Mouse (Mus musculus) layer of hippocampus, postnatal 10 days (tissue): Measurements from ENCODE around the gene Muc2. TPM values are rescaled to one million over a fixed set of nuclear protein-coding genes. Genes with fewer than 3 reads are reported as not detected.
"Not testable (repeated sequence)": the region's sequence is repeated elsewhere in the genome, so short reads cannot be mapped to it uniquely, and the experiment has no call there.

Experiments
- DNase-seq, 2 experiments: peaks; one replicate each; pipeline ENCODE4 v3.0.0; 2021; ENCODE audit warnings: low spot score in 2 of 2
- long read RNA-seq: library from polyadenylated mRNA; stranded (forward); transcript quantifications from one replicate; pipeline ENCODE4 v2.0.0, GENCODE M21; 2023
- total RNA-seq, 2 experiments: library from RNA; stranded (reverse); gene quantifications; 2 replicates each; pipeline ENCODE4 v1.2.3; 2021

Muc2 gene
- 1 to 10 TPM in 1 of 2 experiments, under 1 TPM in 1; 0.69 to 1.0 TPM for total RNA-seq
- long read RNA-seq: 0 reads

- no peak for DNase-seq
Observed at GRCm38 (mm10) chr7:141690040-141690439, at the start of gene Muc2. Muc2 (plus strand) TSS chr7:141690340.

- no peak for DNase-seq
Observed at GRCm38 (mm10) chr7:141642375-141642774, 47.8 kb upstream of the Muc2 start.

- DNase-seq: peak in 1 of 2 experiments; percentile 39
Observed at GRCm38 (mm10) chr7:141643160-141643559, 47.0 kb upstream of the Muc2 start.

- peak in 1 of 2 experiments; percentile 35 for DNase-seq
Observed at GRCm38 (mm10) chr7:141647083-141647482, 43.1 kb upstream of the Muc2 start.

GRCm38 (mm10) chr7:141647815-141648214 lies 42.3 kb upstream of the Muc2 start:
- no peak for DNase-seq

- DNase-seq: no peak
Observed at GRCm38 (mm10) chr7:141652191-141652590, 37.9 kb upstream of the Muc2 start.

- DNase-seq: no peak
Observed at GRCm38 (mm10) chr7:141660346-141660745, 29.8 kb upstream of the Muc2 start.

- DNase-seq: no peak
Observed at GRCm38 (mm10) chr7:141661481-141661880, 28.7 kb upstream of the Muc2 start.

GRCm38 (mm10) chr7:141662223-141662622 lies 27.9 kb upstream of the Muc2 start:
- no peak for DNase-seq

GRCm38 (mm10) chr7:141666190-141666589 lies 23.9 kb upstream of the Muc2 start:
- DNase-seq: peak in 1 of 2 experiments; percentile 59

GRCm38 (mm10) chr7:141669097-141669496 lies 21.0 kb upstream of the Muc2 start:
- DNase-seq: not testable (repeated sequence)

GRCm38 (mm10) chr7:141670999-141671398 lies 19.1 kb upstream of the Muc2 start:
- DNase-seq: no peak

- DNase-seq: no peak
Observed at GRCm38 (mm10) chr7:141671626-141672291, 18.4 kb upstream of the Muc2 start.

GRCm38 (mm10) chr7:141678922-141679321 lies 11.2 kb upstream of the Muc2 start:
- DNase-seq: no peak

- DNase-seq: no peak
Observed at GRCm38 (mm10) chr7:141687330-141687729, 2.8 kb upstream of the Muc2 start.

GRCm38 (mm10) chr7:141693591-141694273 lies 3.6 kb downstream of the Muc2 start:
- no peak for DNase-seq

GRCm38 (mm10) chr7:141694274-141694639 lies 4.1 kb downstream of the Muc2 start:
- no peak for DNase-seq

- DNase-seq: no peak
Observed at GRCm38 (mm10) chr7:141696538-141696937, 6.4 kb downstream of the Muc2 start.

GRCm38 (mm10) chr7:141699556-141700220 lies 9.5 kb downstream of the Muc2 start:
- DNase-seq: no peak

- no peak for DNase-seq
Observed at GRCm38 (mm10) chr7:141747451-141748100, 57.4 kb downstream of the Muc2 start.

GRCm38 (mm10) chr7:141752513-141752912 lies 62.4 kb downstream of the Muc2 start:
- DNase-seq: no peak

- peak; percentile 79 to 85 for DNase-seq
Observed at GRCm38 (mm10) chr7:141755831-141756230, 65.7 kb downstream of the Muc2 start.
